Mouse (Mus musculus): ENCODE data around the gene Scd1. TPM values are rescaled to one million over a fixed set of nuclear protein-coding genes. Genes with fewer than 3 reads are reported as not detected.

Gene Scd1
- polyA plus RNA-seq, 1 experiment from 2014 or later, result 8.0 TPM

GRCm38 (mm10) chr19:44408595-44408994 is 916 bp upstream of the Scd1 start:
- peak overlapping the region; percentile 98 for H3K4me2 ChIP-seq (ENCODE audit: low read depth, low read length)
- no peaks in the 10 kb centered on the region for H3K9me3 ChIP-seq (ENCODE audit: control insufficient read depth, low read length)
- H3K4me3 ChIP-seq (ENCODE audit: low read depth, low read length), result peak overlapping the region; percentile 52
- no peak for ATAC-seq (ENCODE audit: low read depth)
- H3K27ac ChIP-seq (replicated peaks; ENCODE audit: low read depth, low read length), result peak overlapping the region; percentile 77; the same call in 1 of the 2 replicates
- DNase-seq (ENCODE audit: low spot score), result no peak
- H3K36me3 ChIP-seq (ENCODE audit: control insufficient read depth, insufficient read depth, low read length), result no peaks in the 10 kb centered on the region
- WGBS, result 74% methylated on average over 4 of the region's 4 CpGs
- peak overlapping the region; percentile 58 for H3K9ac ChIP-seq (ENCODE audit: low read depth, low read length)
- peaks cover 11% of the 10 kb centered on the region; the same call in 1 of the 2 replicates for H3K4me1 ChIP-seq (ENCODE audit: control insufficient read depth, insufficient read depth, low read length)
- no peaks in the 10 kb centered on the region for H3K27me3 ChIP-seq (replicated peaks; ENCODE audit: control insufficient read depth, insufficient read depth, low read length)

GRCm38 (mm10) chr19:44408223-44408545 is 505 bp upstream of the Scd1 start:
- H3K9me3 ChIP-seq (ENCODE audit: control insufficient read depth, low read length), result no peaks in the 10 kb centered on the region
- H3K4me2 ChIP-seq (ENCODE audit: low read depth, low read length), result peak overlapping the region; percentile 98
- H3K27ac ChIP-seq (replicated peaks; ENCODE audit: low read depth, low read length), result peak overlapping the region; percentile 77
- 0% methylated on average over 14 of the region's 14 CpGs for WGBS
- H3K4me3 ChIP-seq (ENCODE audit: low read depth, low read length), result peak overlapping the region; percentile 52
- peaks cover 11% of the 10 kb centered on the region; the same call in 1 of the 2 replicates for H3K4me1 ChIP-seq (ENCODE audit: control insufficient read depth, insufficient read depth, low read length)
- peak overlapping the region; percentile 58 for H3K9ac ChIP-seq (ENCODE audit: low read depth, low read length)
- H3K27me3 ChIP-seq (replicated peaks; ENCODE audit: control insufficient read depth, insufficient read depth, low read length), result no peaks in the 10 kb centered on the region
- H3K36me3 ChIP-seq (ENCODE audit: control insufficient read depth, insufficient read depth, low read length), result 0 out of 2 replicates have a peak, but pooled peaks cover under 1% of the 10 kb centered on the region
- DNase-seq (ENCODE audit: low spot score), result peak; percentile 83
- peak; percentile 84 for ATAC-seq (ENCODE audit: low read depth)

- peaks cover 31% of the 10 kb centered on the region for H3K36me3 ChIP-seq (ENCODE audit: control insufficient read depth, insufficient read depth, low read length)
- H3K4me3 ChIP-seq (ENCODE audit: low read depth, low read length), result no peak overlapping the region
- WGBS, result 82% methylated on average over 6 of the region's 6 CpGs
- H3K27ac ChIP-seq (replicated peaks; ENCODE audit: low read depth, low read length), result no peak overlapping the region
- H3K9me3 ChIP-seq (ENCODE audit: control insufficient read depth, low read length), result no peaks in the 10 kb centered on the region
- H3K4me2 ChIP-seq (ENCODE audit: low read depth, low read length), result no peak overlapping the region
- H3K27me3 ChIP-seq (replicated peaks; ENCODE audit: control insufficient read depth, insufficient read depth, low read length), result no peaks in the 10 kb centered on the region
- no peak overlapping the region for H3K9ac ChIP-seq (ENCODE audit: low read depth, low read length)
- ATAC-seq (ENCODE audit: low read depth), result no peak
- DNase-seq (ENCODE audit: low spot score), result no peak
- H3K4me1 ChIP-seq (ENCODE audit: control insufficient read depth, insufficient read depth, low read length), result peaks cover 11% of the 10 kb centered on the region; the same call in 1 of the 2 replicates
Measured at GRCm38 (mm10) chr19:44403546-44403945, 4.1 kb downstream of the Scd1 start.

- H3K4me3 ChIP-seq (ENCODE audit: low read depth, low read length), result no peak overlapping the region
- DNase-seq (ENCODE audit: low spot score) (no peak), ATAC-seq (ENCODE audit: low read depth) (no peak)
- H3K4me2 ChIP-seq (ENCODE audit: low read depth, low read length), result no peak overlapping the region
- peaks cover 48% of the 10 kb centered on the region for H3K36me3 ChIP-seq (ENCODE audit: control insufficient read depth, insufficient read depth, low read length)
- no peak overlapping the region for H3K27ac ChIP-seq (replicated peaks; ENCODE audit: low read depth, low read length)
- no peaks in the 10 kb centered on the region for H3K9me3 ChIP-seq (ENCODE audit: control insufficient read depth, low read length)
- H3K4me1 ChIP-seq (ENCODE audit: control insufficient read depth, insufficient read depth, low read length), result no peaks in the 10 kb centered on the region
- no peaks in the 10 kb centered on the region for H3K27me3 ChIP-seq (replicated peaks; ENCODE audit: control insufficient read depth, insufficient read depth, low read length)
- WGBS, result 77% methylated on average over 8 of the region's 8 CpGs
- no peak overlapping the region for H3K9ac ChIP-seq (ENCODE audit: low read depth, low read length)
Measured at GRCm38 (mm10) chr19:44400484-44401197, 7.0 kb downstream of the Scd1 start.

- H3K36me3 ChIP-seq (ENCODE audit: control insufficient read depth, insufficient read depth, low read length), result peaks cover 50% of the 10 kb centered on the region
- H3K4me3 ChIP-seq (ENCODE audit: low read depth, low read length), result no peak overlapping the region
- H3K9me3 ChIP-seq (ENCODE audit: control insufficient read depth, low read length), result no peaks in the 10 kb centered on the region
- no peaks in the 10 kb centered on the region for H3K4me1 ChIP-seq (ENCODE audit: control insufficient read depth, insufficient read depth, low read length)
- no peak for ATAC-seq (ENCODE audit: low read depth)
- H3K9ac ChIP-seq (ENCODE audit: low read depth, low read length), result no peak overlapping the region
- H3K27ac ChIP-seq (replicated peaks; ENCODE audit: low read depth, low read length), result no peak overlapping the region
- DNase-seq (ENCODE audit: low spot score), result no peak
- no peaks in the 10 kb centered on the region for H3K27me3 ChIP-seq (replicated peaks; ENCODE audit: control insufficient read depth, insufficient read depth, low read length)
- no peak overlapping the region for H3K4me2 ChIP-seq (ENCODE audit: low read depth, low read length)
- WGBS, result 92% methylated on average over 18 of the region's 18 CpGs
Measured at GRCm38 (mm10) chr19:44400076-44400475, 7.6 kb downstream of the Scd1 start.

- 80% methylated on average over 5 of the region's 5 CpGs for WGBS
- Histone ChIP-seq H3K36me3 (ENCODE audit: control insufficient read depth, insufficient read depth, low read length) (peaks cover 44% of the 10 kb centered on the region), H3K9me3 (ENCODE audit: control insufficient read depth, low read length) (no peaks in the 10 kb centered on the region)
Measured at GRCm38 (mm10) chr19:44396742-44397141, 10.9 kb downstream of the Scd1 start.

GRCm38 (mm10) chr19:44394972-44395371 is 12.7 kb downstream of the Scd1 start:
- Histone ChIP-seq H3K36me3 (ENCODE audit: control insufficient read depth, insufficient read depth, low read length) (peaks cover 31% of the 10 kb centered on the region), H3K9ac (ENCODE audit: low read depth, low read length) (no peak overlapping the region), H3K9me3 (ENCODE audit: control insufficient read depth, low read length) (no peaks in the 10 kb centered on the region), H3K4me2 (ENCODE audit: low read depth, low read length) (no peak overlapping the region), H3K27me3 (replicated peaks; ENCODE audit: control insufficient read depth, insufficient read depth, low read length) (no peaks in the 10 kb centered on the region), H3K4me3 (ENCODE audit: low read depth, low read length) (no peak overlapping the region), H3K4me1 (ENCODE audit: control insufficient read depth, insufficient read depth, low read length) (no peaks in the 10 kb centered on the region), H3K27ac (replicated peaks; ENCODE audit: low read depth, low read length) (no peak overlapping the region)
- DNase-seq (ENCODE audit: low spot score) (no peak), ATAC-seq (ENCODE audit: low read depth) (no peak)
- WGBS, result 84% methylated on average over 7 of the region's 7 CpGs

More at GRCm38 (mm10) chr19:44396742-44397141, 10.9 kb downstream of the Scd1 start:
- Histone ChIP-seq H3K27ac (replicated peaks; ENCODE audit: low read depth, low read length) (no peak overlapping the region), H3K27me3 (replicated peaks; ENCODE audit: control insufficient read depth, insufficient read depth, low read length) (no peaks in the 10 kb centered on the region), H3K9ac (ENCODE audit: low read depth, low read length) (no peak overlapping the region), H3K4me2 (ENCODE audit: low read depth, low read length) (no peak overlapping the region), H3K4me1 (ENCODE audit: control insufficient read depth, insufficient read depth, low read length) (no peaks in the 10 kb centered on the region), H3K4me3 (ENCODE audit: low read depth, low read length) (no peak overlapping the region)
- ATAC-seq (ENCODE audit: low read depth) (no peak), DNase-seq (ENCODE audit: low spot score) (no peak)

- Histone ChIP-seq H3K27me3 (replicated peaks; ENCODE audit: control insufficient read depth, insufficient read depth, low read length) (no peaks in the 10 kb centered on the region), H3K9me3 (ENCODE audit: control insufficient read depth, low read length) (no peaks in the 10 kb centered on the region), H3K4me2 (ENCODE audit: low read depth, low read length) (no peak overlapping the region), H3K4me3 (ENCODE audit: low read depth, low read length) (no peak overlapping the region), H3K9ac (ENCODE audit: low read depth, low read length) (no peak overlapping the region), H3K4me1 (ENCODE audit: control insufficient read depth, insufficient read depth, low read length) (peaks cover 3% of the 10 kb centered on the region), H3K27ac (replicated peaks; ENCODE audit: low read depth, low read length) (no peak overlapping the region), H3K36me3 (ENCODE audit: control insufficient read depth, insufficient read depth, low read length) (peaks cover 23% of the 10 kb centered on the region; the same call in 1 of the 2 replicates)
- ATAC-seq (ENCODE audit: low read depth) (no peak), DNase-seq (ENCODE audit: low spot score) (no peak)
- WGBS, result 66% methylated on average over 5 of the region's 5 CpGs
Measured at GRCm38 (mm10) chr19:44393962-44394422, 13.7 kb downstream of the Scd1 start.
